Mouse (Mus musculus) MEL (cell line): ENCODE results near the gene Rell1. TPM values are rescaled to one million over a fixed set of nuclear protein-coding genes. Genes with fewer than 3 reads are reported as not detected.

Experiments
- DNase-seq: peaks from one replicate; pipeline ENCODE4 v3.0.0; 2011; ENCODE audit warnings: low read depth, low spot score
- H3K27ac ChIP-seq: 2 replicates; pipeline ENCODE4 v1.5.1; 2012; ENCODE audit warnings: low read depth, mild to moderate bottlenecking, control low read depth, low read length, moderate library complexity; ENCODE audit not compliant: control insufficient read depth
- H3K27me3 ChIP-seq, 2 experiments: fragments of 150-350 bp in 1 of 2; sonication (generic) in 1 of 2; 2 replicates each; pipeline ENCODE4 v1.6.1; 2012; ENCODE audit warnings: low read length in 2 of 2, mild to moderate bottlenecking in 2 of 2, improper control_type of control experiment in 1 of 2, moderate library complexity in 1 of 2; ENCODE audit not compliant: insufficient read depth in 2 of 2, control insufficient read depth in 1 of 2
- H3K36me3 ChIP-seq, 2 experiments: 2 replicates each; pipeline ENCODE4 v1.6.1; 2012 to 2014; ENCODE audit warnings: low read length in 2 of 2, improper control_type of control experiment in 1 of 2, inconsistent platforms in 1 of 2, mild to moderate bottlenecking in 1 of 2; ENCODE audit not compliant: insufficient read depth in 2 of 2, control insufficient read depth in 1 of 2
- H3K4me1 ChIP-seq, 2 experiments: fragments of 150-350 bp in 1 of 2; sonication (generic) in 1 of 2; 2 replicates each; pipeline ENCODE4 v1.6.1; 2012; ENCODE audit warnings: low read length in 2 of 2, improper control_type of control experiment in 1 of 2, mild to moderate bottlenecking in 1 of 2; ENCODE audit not compliant: insufficient read depth in 2 of 2, control insufficient read depth in 1 of 2
- H3K4me3 ChIP-seq, 2 experiments: fragments of 150-350 bp in 1 of 2; sonication (generic) in 1 of 2; 2 replicates each; pipeline ENCODE4 v1.5.1; 2012; ENCODE audit warnings: low read depth in 2 of 2, low read length in 2 of 2, mild to moderate bottlenecking in 2 of 2, moderate library complexity in 2 of 2, control low read depth in 1 of 2, improper control_type of control experiment in 1 of 2; ENCODE audit not compliant: control insufficient read depth in 1 of 2, insufficient read depth in 1 of 2
- H3K79me2 ChIP-seq: 2 replicates; pipeline ENCODE4 v1.6.1; 2012; ENCODE audit warnings: mild to moderate bottlenecking, low read length, moderate library complexity; ENCODE audit not compliant: control insufficient read depth, poor library complexity, insufficient read depth
- H3K9ac ChIP-seq: 2 replicates; pipeline ENCODE4 v1.6.1; 2012; ENCODE audit warnings: low read depth, mild to moderate bottlenecking, control low read depth, low read length, moderate library complexity; ENCODE audit not compliant: control insufficient read depth, poor library complexity, severe bottlenecking
- H3K9me3 ChIP-seq: fragments of 150-350 bp; sonication (generic); replicated peaks from 2 replicates; pipeline ENCODE4 v1.6.1; 2012; ENCODE audit warnings: mild to moderate bottlenecking, low read length, improper control_type of control experiment, moderate library complexity; ENCODE audit not compliant: insufficient read depth
- BHLHE40 ChIP-seq: IDR thresholded peaks from 2 replicates; pipeline ENCODE4 v1.6.1; 2012; ENCODE audit warnings: low read depth, mild to moderate bottlenecking, inconsistent platforms, low read length, improper control_type of control experiment, borderline replicate concordance
- CHD1 ChIP-seq: IDR thresholded peaks from 2 replicates; pipeline ENCODE4 v1.6.1; 2012; ENCODE audit warnings: low read depth, mild to moderate bottlenecking, inconsistent platforms, low read length, improper control_type of control experiment
- E2F4 ChIP-seq: IDR thresholded peaks from 2 replicates; pipeline ENCODE4 v1.6.1; 2011; ENCODE audit warnings: low read depth, low read length, improper control_type of control experiment, borderline replicate concordance
- ELF1 ChIP-seq: IDR thresholded peaks from 2 replicates; pipeline ENCODE4 v1.6.1; 2014; ENCODE audit warnings: low read depth, mild to moderate bottlenecking, inconsistent platforms, low read length, improper control_type of control experiment, moderate library complexity
- EP300 ChIP-seq, 2 experiments: IDR thresholded peaks; 2 replicates each; pipeline ENCODE4 v1.6.1; 2011; ENCODE audit warnings: improper control_type of control experiment in 2 of 2, low read length in 2 of 2, low read depth in 1 of 2, mild to moderate bottlenecking in 1 of 2
- GABPA ChIP-seq: IDR thresholded peaks from 2 replicates; pipeline ENCODE4 v1.6.1; 2012; ENCODE audit warnings: low read depth, mild to moderate bottlenecking, inconsistent platforms, low read length, improper control_type of control experiment, moderate library complexity
- GATA1 ChIP-seq: IDR thresholded peaks from 2 replicates; pipeline ENCODE4 v1.6.1; 2011; ENCODE audit warnings: low read depth, low read length, improper control_type of control experiment
- HCFC1 ChIP-seq: IDR thresholded peaks from 2 replicates; pipeline ENCODE4 v1.6.1; 2012; ENCODE audit warnings: low read depth, mild to moderate bottlenecking, inconsistent platforms, low read length, improper control_type of control experiment, moderate library complexity
- KAT2A ChIP-seq: conservative IDR thresholded peaks from 2 replicates; pipeline ENCODE4 v1.6.1; 2012; ENCODE audit warnings: low read depth, low read length, improper control_type of control experiment, inconsistent platforms
- MAX ChIP-seq: IDR thresholded peaks from 2 replicates; pipeline ENCODE4 v1.6.1; 2011; ENCODE audit warnings: low read length, improper control_type of control experiment
- MEF2A ChIP-seq: IDR thresholded peaks from 2 replicates; pipeline ENCODE4 v1.6.1; 2014; ENCODE audit warnings: low read depth, mild to moderate bottlenecking, inconsistent platforms, low read length, improper control_type of control experiment; ENCODE audit not compliant: poor library complexity, insufficient replicate concordance, severe bottlenecking; ENCODE audit errors: extremely low read depth
- MYB ChIP-seq: IDR thresholded peaks from 2 replicates; pipeline ENCODE4 v1.6.1; 2011; ENCODE audit warnings: mild to moderate bottlenecking, low read depth, low read length, improper control_type of control experiment
- NELFE ChIP-seq: IDR thresholded peaks from 2 replicates; pipeline ENCODE4 v1.6.1; 2011; ENCODE audit warnings: low read depth, low read length, improper control_type of control experiment
- POLR2AphosphoS2 ChIP-seq: IDR thresholded peaks from 2 replicates; pipeline ENCODE4 v1.6.1; 2011; ENCODE audit warnings: low read length, improper control_type of control experiment
- RCOR1 ChIP-seq: IDR thresholded peaks from 2 replicates; pipeline ENCODE4 v1.6.1; 2012; ENCODE audit warnings: low read depth, mild to moderate bottlenecking, inconsistent platforms, low read length, improper control_type of control experiment
- SMC3 ChIP-seq: IDR thresholded peaks from 2 replicates; pipeline ENCODE4 v1.6.1; 2011; ENCODE audit warnings: low read depth, low read length, improper control_type of control experiment
- TCF12 ChIP-seq: IDR thresholded peaks from 2 replicates; pipeline ENCODE4 v1.6.1; 2014; ENCODE audit warnings: low read depth, mild to moderate bottlenecking, inconsistent platforms, low read length, improper control_type of control experiment, moderate library complexity
- UBTF ChIP-seq: IDR thresholded peaks from 2 replicates; pipeline ENCODE4 v1.6.1; 2012; ENCODE audit warnings: low read depth, mild to moderate bottlenecking, inconsistent platforms, low read length, improper control_type of control experiment, moderate library complexity, borderline replicate concordance; ENCODE audit not compliant: insufficient read depth
- USF1 ChIP-seq: IDR thresholded peaks from 2 replicates; pipeline ENCODE4 v1.6.1; 2014; ENCODE audit warnings: low read depth, mild to moderate bottlenecking, inconsistent platforms, low read length, improper control_type of control experiment, moderate library complexity
- ZC3H11A ChIP-seq: IDR thresholded peaks from 2 replicates; pipeline ENCODE4 v1.6.1; 2012; ENCODE audit warnings: low read depth, mild to moderate bottlenecking, inconsistent platforms, low read length, improper control_type of control experiment
- ZMIZ1 ChIP-seq: IDR thresholded peaks from 2 replicates; pipeline ENCODE4 v1.6.1; 2012; ENCODE audit warnings: low read depth, mild to moderate bottlenecking, inconsistent platforms, low read length, improper control_type of control experiment, moderate library complexity
- ZNF384 ChIP-seq: IDR thresholded peaks from 2 replicates; pipeline ENCODE4 v1.6.1; 2012; ENCODE audit warnings: low read depth, mild to moderate bottlenecking, inconsistent platforms, low read length, improper control_type of control experiment
- polyA plus RNA-seq, 2 experiments: library from polyadenylated mRNA; stranded (reverse) in 1 of 2; unstranded in 1 of 2; fragments of >175 nt in 1 of 2; fragments of >200 nt in 1 of 2; gene quantifications; 2 replicates each; pipeline versions ENCODE4 v1.2.1 to v1.2.4; 2012; ENCODE audit warnings: low replicate concordance in 2 of 2, low read depth in 1 of 2; ENCODE audit not compliant: insufficient read length in 2 of 2, insufficient read depth in 1 of 2, missing spikeins in 1 of 2
- total RNA-seq: library from RNA; depleted of rRNA; stranded (reverse); fragments of 300-350 nt; gene quantifications from 2 replicates; pipeline ENCODE4 v1.2.3, GENCODE M21; 2012

Gene Rell1
- total and polyA plus RNA-seq, 3 experiments: 2.2 to 5.2 TPM; not detected in 1

DNA sequence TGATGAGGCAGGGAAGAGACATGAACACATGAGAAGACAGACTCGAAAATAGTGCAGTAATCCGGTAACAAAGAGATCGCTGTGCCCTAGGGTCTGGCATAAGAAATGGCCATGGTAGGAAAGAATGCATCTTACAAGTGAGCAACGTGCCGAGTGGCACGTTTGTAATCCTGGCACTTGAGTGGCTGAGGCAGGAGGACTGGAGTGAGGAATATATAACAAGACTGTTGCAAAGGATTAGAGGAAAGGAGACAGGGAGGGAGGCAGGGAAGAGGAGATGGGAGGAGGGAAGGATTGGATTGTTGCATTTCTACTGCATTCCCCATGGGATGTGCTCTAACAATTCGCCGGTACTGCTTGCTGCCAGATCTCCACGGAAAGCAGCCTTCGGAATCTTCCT is 89.7 kb downstream of the Rell1 start:
- H3K27ac ChIP-seq: no peak overlapping the region
- no peaks in the 10 kb centered on the region for H3K79me2 ChIP-seq
- TF ChIP-seq SMC3 (no peak), MYB (no peak), USF1 (no peak), MAX (no peak), GATA1 (no peak), ZMIZ1 (no peak), HCFC1 (no peak), KAT2A (no peak), ZNF384 (no peak), TCF12 (no peak), UBTF (no peak), NELFE (no peak), ZC3H11A (no peak), BHLHE40 (no peak), ELF1 (no peak), MEF2A (no peak)
- H3K9me3 ChIP-seq: no peaks in the 10 kb centered on the region
- H3K27me3 ChIP-seq: peaks cover 0 to 2% of the 10 kb centered on the region in 2 experiments; a peak in 1 of 4 replicates
- no peak for DNase-seq
- H3K36me3 ChIP-seq: no peaks in the 10 kb centered on the region
- no peak overlapping the region for H3K4me3 ChIP-seq
- H3K4me1 ChIP-seq: no peaks in the 10 kb centered on the region
- H3K9ac ChIP-seq: no peak overlapping the region

DNA sequence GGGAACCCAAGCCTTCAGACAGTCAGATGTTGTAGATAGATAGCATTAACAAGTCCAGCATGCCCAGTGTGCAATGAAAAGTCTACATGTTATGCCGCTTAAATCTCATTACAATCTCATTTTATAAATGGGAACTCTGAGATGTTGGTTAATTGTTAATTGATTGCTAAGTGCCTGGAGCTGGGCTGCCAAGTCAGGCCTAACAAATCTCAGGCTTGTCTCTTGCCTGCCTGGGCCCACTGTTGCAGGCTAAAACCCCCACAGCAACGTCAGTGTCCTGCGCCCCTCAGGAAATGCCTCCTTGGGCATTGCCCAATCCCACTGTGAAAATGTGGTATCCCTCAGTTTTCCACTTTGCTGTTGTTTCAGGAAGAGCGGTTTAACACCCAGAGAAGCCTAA is 92.6 kb downstream of the Rell1 start:
- Histone ChIP-seq H3K9me3 (no peaks in the 10 kb centered on the region), H3K36me3 (no peaks in the 10 kb centered on the region), H3K4me1 (no peaks in the 10 kb centered on the region), H3K27me3 (no peaks in the 10 kb centered on the region), H3K9ac (no peak overlapping the region), H3K4me3 (no peak overlapping the region), H3K79me2 (no peaks in the 10 kb centered on the region), H3K27ac (no peak overlapping the region)
- DNase-seq: no peak
- TF ChIP-seq MEF2A (no peak), MAX (no peak), HCFC1 (no peak), MYB (no peak), EP300 (IDR thresholded peaks at IDR 0.05; ENCODE audit: low read depth in 1 of 2, low read length in 2 of 2) (no peak), E2F4 (no peak), CHD1 (no peak), RCOR1 (no peak), ZNF384 (no peak), GABPA (no peak), ELF1 (no peak), POLR2AphosphoS2 (no peak)
- TF ChIP-seq, all 39 proteins: peak for 0
